Mouse (Mus musculus) cerebellum, postnatal 14 days (tissue): ENCODE measurements around the gene Fgr.
"Not testable (repeated sequence)": the region's sequence is repeated elsewhere in the genome, so short reads cannot be mapped to it uniquely, and the experiment has no call there.

ENCODE experiments used
- DNase-seq, 2 experiments: peaks; one replicate each; pipeline ENCODE4 v3.0.0; 2021; ENCODE audit warnings: mixed read lengths in 2 of 2

Fgr gene

GRCm38 (mm10) chr4:132973814-132974398 lies at the start of gene Fgr:
Gene Fgr, plus strand, starts transcription at chr4:132974095.
- DNase-seq, result no peak

- DNase-seq, result not testable (repeated sequence)
These were observed 47.4 kb upstream of the Fgr start for GRCm38 (mm10) chr4:132926520-132926919.

GRCm38 (mm10) chr4:132930784-132931183 lies 43.1 kb upstream of the Fgr start:
- peak; percentile 74 to 78 for DNase-seq

- DNase-seq, result no peak
These were observed 41.0 kb upstream of the Fgr start for GRCm38 (mm10) chr4:132932752-132933404.

GRCm38 (mm10) chr4:132934639-132935038 lies 39.3 kb upstream of the Fgr start:
- no peak for DNase-seq

GRCm38 (mm10) chr4:132938181-132938941 lies 35.5 kb upstream of the Fgr start:
- peak; percentile 73 to 78 for DNase-seq

GRCm38 (mm10) chr4:132939421-132940127 lies 34.3 kb upstream of the Fgr start:
- DNase-seq, result peak; percentile 84 to 95

- no peak for DNase-seq
These were observed 32.7 kb upstream of the Fgr start for GRCm38 (mm10) chr4:132941012-132941729.

GRCm38 (mm10) chr4:132943088-132943487 lies 30.8 kb upstream of the Fgr start:
- DNase-seq, result peak in 1 of 2 experiments; percentile 42

GRCm38 (mm10) chr4:132944106-132944505 lies 29.8 kb upstream of the Fgr start:
- no peak for DNase-seq

GRCm38 (mm10) chr4:132944776-132945175 lies 29.1 kb upstream of the Fgr start:
- no peak for DNase-seq

- DNase-seq, result peak; percentile 95
These were observed 28.4 kb upstream of the Fgr start for GRCm38 (mm10) chr4:132945261-132946046.

GRCm38 (mm10) chr4:132946047-132947001 lies 27.6 kb upstream of the Fgr start:
- DNase-seq, result peak; percentile 93

- DNase-seq, result no peak
These were observed 23.9 kb upstream of the Fgr start for GRCm38 (mm10) chr4:132949882-132950532.

GRCm38 (mm10) chr4:132950999-132951398 lies 22.9 kb upstream of the Fgr start:
- no peak for DNase-seq

GRCm38 (mm10) chr4:132954530-132955394 lies 19.1 kb upstream of the Fgr start:
- DNase-seq, result peak; percentile 57 to 67

- no peak for DNase-seq
These were observed 18.5 kb upstream of the Fgr start for GRCm38 (mm10) chr4:132955395-132955791.

- peak in 1 of 2 experiments; percentile 62 for DNase-seq
These were observed 14.9 kb upstream of the Fgr start for GRCm38 (mm10) chr4:132958741-132959678.
